Mouse (Mus musculus): ENCODE results near the gene Tph1.

The Tph1 gene

GRCm38 (mm10) chr7:46601097-46601496 is 71.2 kb downstream of the Tph1 start:
- DNase-seq (ENCODE audit: low read depth) = no peak

DNA sequence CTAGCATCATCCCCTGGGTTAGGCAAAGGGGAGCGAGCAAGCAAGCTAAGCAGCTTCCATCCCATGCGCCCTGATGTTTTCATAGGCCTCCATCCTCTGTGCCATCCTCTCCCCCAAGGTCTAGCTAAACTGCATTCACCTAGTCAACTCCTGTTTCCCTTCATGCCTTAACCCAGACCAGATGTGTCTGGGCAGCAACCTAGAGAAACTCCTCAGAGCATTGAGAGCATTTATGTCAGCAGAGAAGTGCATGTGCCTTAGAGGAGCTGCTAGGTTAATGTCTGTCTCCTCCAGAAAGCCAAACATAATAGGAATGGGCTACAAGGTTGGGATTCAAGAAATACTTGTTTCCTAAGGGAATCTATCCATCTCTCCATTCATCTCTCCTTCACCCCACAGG is 75.3 kb downstream of the Tph1 start:
- DNase-seq (ENCODE audit: low read depth) = no peak

All from c-Kit-positive CD71-positive TER-119-negative erythroid progenitor cells, embryonic 14.5 days (primary cell).